ENCODE assay signal across 25 mouse cellular contexts in the genomic region with DNA sequence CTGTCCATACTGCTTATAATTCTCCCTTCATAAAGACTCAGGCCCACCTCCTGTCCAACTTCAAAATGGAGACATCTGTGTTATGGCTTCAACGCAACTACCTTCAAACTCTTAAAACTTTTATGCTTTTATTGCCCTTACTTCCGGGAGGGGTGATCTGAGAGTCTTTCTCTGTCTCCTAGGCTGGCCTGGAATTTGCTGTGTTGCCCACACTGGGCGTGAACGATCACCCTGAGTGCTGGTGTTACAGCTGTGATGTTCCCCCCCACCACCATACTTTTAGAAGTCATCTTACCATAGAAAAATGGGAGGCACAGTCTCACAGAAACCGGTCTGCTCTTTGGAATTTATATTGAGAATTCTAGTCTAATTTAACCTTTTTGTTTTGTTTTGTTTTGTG.
"Had no signal": no experiment of that assay in that cellular context is flagged by ENCODE, and none has a peak within 500 bp of the region (broad histone marks: within the 10 kb centered on the region; RNA-seq: fewer than 3 reads in every experiment).

No protein-coding gene starts in this region.

- H3K27me3 ChIP-seq: heart, embryonic 12.5 days; hindbrain, embryonic 12.5 days; limb, embryonic 13.5 days; limb, embryonic 15.5 days; liver, embryonic 12.5 days had no signal

- H3K27ac ChIP-seq: heart, embryonic 10.5 days; hindbrain, embryonic 12.5 days; hindbrain, embryonic 14.5 days; left cerebral cortex, adult 2 months; limb, embryonic 13.5 days; limb, embryonic 15.5 days; liver, embryonic 12.5 days; liver, embryonic 14.5 days had no signal

- H3K9me3 ChIP-seq: heart, embryonic 10.5 days; heart, embryonic 12.5 days; limb, embryonic 15.5 days had no signal

- H3K9ac ChIP-seq: heart, embryonic 12.5 days; hindbrain, embryonic 12.5 days; hindbrain, embryonic 14.5 days; limb, embryonic 13.5 days; limb, embryonic 15.5 days; liver, embryonic 12.5 days; liver, embryonic 14.5 days had no signal

- H3K4me2 ChIP-seq: heart, embryonic 12.5 days; hindbrain, embryonic 12.5 days; hindbrain, embryonic 14.5 days; limb, embryonic 13.5 days; limb, embryonic 15.5 days; liver, embryonic 12.5 days had no signal

- H3K4me3 ChIP-seq: heart, embryonic 10.5 days; heart, embryonic 12.5 days; hindbrain, embryonic 10.5 days; hindbrain, embryonic 12.5 days; left cerebral cortex, adult 2 months; limb, embryonic 13.5 days; limb, embryonic 15.5 days; liver, embryonic 12.5 days had no signal

- DNase-seq: gastrocnemius, postnatal 10 days; gastrocnemius, postnatal 25 days; heart, adult 18-20 months; heart, postnatal 10 days; heart, postnatal 4 days; kidney, adult 18-20 months; kidney, adult 8-10 months; kidney, postnatal 10 days; kidney, postnatal 25 days; kidney, postnatal 4 days; layer of hippocampus, adult 9-11 months; left cerebral cortex, postnatal 4 days had no signal

- ATAC-seq: hindbrain, embryonic 16.5 days; inflammation-experienced regulatory T-cells, adult 6 months; intestine, postnatal 0 days; liver, embryonic 12.5 days had no signal

- H3K4me1 ChIP-seq: hindbrain, embryonic 12.5 days; limb, embryonic 13.5 days had no signal
